Comparison of ENCODE assay signal across 28 mouse cellular contexts in genomic region chr11:4060866-4061575, GRCm38 (mm10). TPM values are rescaled to one million over a fixed set of nuclear protein-coding genes. Genes with fewer than 3 reads are reported as not detected.
DNase-seq lines count a peak whose midpoint lies in the region; ATAC-seq lines count a peak whose summit lies in the region.
"Had no signal": no experiment of that assay in that cellular context is flagged by ENCODE, and none has a peak within 500 bp of the region (broad histone marks: within the 10 kb centered on the region; RNA-seq: fewer than 3 reads in every experiment).

No protein-coding gene starts in this region.

- DNase-seq in left cerebral cortex, postnatal 14 days (ENCODE audit: low spot score in 2 of 2), result peak; percentile 34 to 40
- DNase-seq in left cerebral cortex, postnatal 4 days, result no peak
- peak; percentile 19 to 64 for DNase-seq in left cerebral cortex, postnatal 25 days (ENCODE audit: low spot score in 2 of 2)
- DNase-seq in right cerebral cortex, postnatal 25 days, result peak; percentile 24
- no peak for DNase-seq in kidney, adult 11 months
- DNase-seq: adrenal gland, adult 2 months; cerebellum, adult 9-10 months; heart, postnatal 10 days; kidney, adult 8-10 months; kidney, postnatal 36 days; liver; thymus, adult 2 months had no signal

- H3K27me3 ChIP-seq in lung, embryonic 16.5 days (ENCODE audit: control insufficient read depth, insufficient read depth, low read depth, low read length), result no peaks in the 10 kb centered on the region
- H3K27me3 ChIP-seq in hindbrain, embryonic 12.5 days, result no peaks in the 10 kb centered on the region; the same call in 1 of the 2 replicates
- H3K27me3 ChIP-seq: forebrain, embryonic 12.5 days; stomach, embryonic 15.5 days had no signal

- H3K9ac ChIP-seq in lung, embryonic 16.5 days (ENCODE audit: low read length), result no peak overlapping the region
- H3K9ac ChIP-seq in hindbrain, embryonic 12.5 days, result no peak overlapping the region
- H3K9ac ChIP-seq: forebrain, embryonic 12.5 days; hindbrain, embryonic 13.5 days; stomach, embryonic 15.5 days had no signal

- 46% methylated on average over 5 of the region's 5 CpGs for WGBS in lung, embryonic 16.5 days
- 80% methylated on average over 5 of the region's 5 CpGs for WGBS in hindbrain, embryonic 12.5 days

- no peaks in the 10 kb centered on the region for H3K9me3 ChIP-seq in lung, embryonic 16.5 days (ENCODE audit: control insufficient read depth, low read length)
- no peaks in the 10 kb centered on the region for H3K9me3 ChIP-seq in hindbrain, embryonic 12.5 days (replicated peaks)
- H3K9me3 ChIP-seq: forebrain, embryonic 12.5 days; heart, embryonic 10.5 days; hindbrain, embryonic 13.5 days; stomach, embryonic 15.5 days had no signal

- intact Hi-C loops in left cerebral cortex, postnatal 14 days (cut with DNase I), result no loop called here
- intact Hi-C loops in left cerebral cortex, postnatal 4 days (cut with DNase I), result no loop called here
- intact Hi-C loops in left cerebral cortex, postnatal 25 days (cut with DNase I), result no loop called here

- no peaks in the 10 kb centered on the region for H3K36me3 ChIP-seq in lung, embryonic 16.5 days (ENCODE audit: control insufficient read depth, insufficient read depth, low read length)
- H3K36me3 ChIP-seq in hindbrain, embryonic 12.5 days, result no peaks in the 10 kb centered on the region
- H3K36me3 ChIP-seq: forebrain, embryonic 12.5 days; heart, embryonic 10.5 days; hindbrain, embryonic 13.5 days; stomach, embryonic 15.5 days had no signal

- no peak overlapping the region for H3K4me2 ChIP-seq in lung, embryonic 16.5 days (ENCODE audit: low read depth, low read length)
- no peak overlapping the region for H3K4me2 ChIP-seq in hindbrain, embryonic 12.5 days (replicated peaks)
- H3K4me2 ChIP-seq: forebrain, embryonic 12.5 days; hindbrain, embryonic 13.5 days; stomach, embryonic 15.5 days had no signal

- H3K27ac ChIP-seq in lung, embryonic 16.5 days (ENCODE audit: low read length), result peak overlapping the region; percentile 77
- no peak overlapping the region for H3K27ac ChIP-seq in hindbrain, embryonic 12.5 days
- H3K27ac ChIP-seq: forebrain, embryonic 12.5 days; heart, embryonic 10.5 days; hindbrain, embryonic 13.5 days; stomach, embryonic 15.5 days had no signal

- peak; percentile 86 for ATAC-seq in lung, embryonic 16.5 days (ENCODE audit: low read depth)
- no peak for ATAC-seq in hindbrain, embryonic 12.5 days (ENCODE audit: low FRiP score)
- ATAC-seq: inflammation-experienced regulatory T-cells, adult 6 months had no signal

- H3K4me1 ChIP-seq in lung, embryonic 16.5 days (replicated peaks; ENCODE audit: control insufficient read depth, insufficient read depth, low read length), result peaks cover 4% of the 10 kb centered on the region
- H3K4me1 ChIP-seq in hindbrain, embryonic 12.5 days, result no peaks in the 10 kb centered on the region
- H3K4me1 ChIP-seq: forebrain, embryonic 12.5 days; heart, embryonic 10.5 days; hindbrain, embryonic 13.5 days; stomach, embryonic 15.5 days had no signal

- H3K4me3 ChIP-seq in lung, embryonic 16.5 days (ENCODE audit: low read length), result no peak overlapping the region
- no peak overlapping the region for H3K4me3 ChIP-seq in hindbrain, embryonic 12.5 days
- H3K4me3 ChIP-seq: forebrain, embryonic 12.5 days; heart, embryonic 10.5 days; hindbrain, embryonic 13.5 days; stomach, embryonic 15.5 days had no signal

RNA-seq across cellular contexts. Expression of gene Sec14l3, which starts 3.6 kb away (rescaled TPM):
- 1 to 10 TPM; 2.0 to 2.1 TPM for total RNA-seq in left cerebral cortex, postnatal 14 days (2021)
- 1 to 10 TPM; 2.3 to 4.5 TPM for total RNA-seq in left cerebral cortex, postnatal 4 days (2021)
- total RNA-seq in left cerebral cortex, postnatal 25 days (2021), result 1 to 10 TPM in 1 of 2 experiments, under 1 TPM in 1; 0.60 to 1.3 TPM
- polyA plus RNA-seq in lung, embryonic 16.5 days (2015; fragmentation: Nextera tagmentation; extraction: Ambion mirVana), result 41.5 and 63.9 TPM in 2 replicates
- not detected in 2 replicates for polyA plus RNA-seq in hindbrain, embryonic 12.5 days (2016; fragmentation: Nextera tagmentation; extraction: Ambion mirVana)
- total RNA-seq: adrenal gland, adult 2 months; common myeloid progenitor, adult 5-6 weeks; gastrocnemius, adult 18-20 months; gastrocnemius, postnatal 4 days; megakaryocyte-erythroid progenitor cell, adult 5-6 weeks; neutrophil, adult 5-6 weeks had no signal
- polyA plus RNA-seq: adrenal gland, adult 2 months; C2C12; embryonic facial prominence, embryonic 11.5 days; heart, embryonic 10.5 days; inflammation-experienced regulatory T-cells, adult 6 months; liver, embryonic 16.5 days had no signal

RNA-seq across cellular contexts. Expression of gene Sec14l4, which starts 29.8 kb away (rescaled TPM):
- under 1 TPM; 0.22 to 0.40 TPM for total RNA-seq in left cerebral cortex, postnatal 14 days (2021)
- total RNA-seq in left cerebral cortex, postnatal 4 days (2021), result not detected
- under 1 TPM in 1 of 2 experiments, not detected in 1; 0.21 TPM for total RNA-seq in left cerebral cortex, postnatal 25 days (2021)
- 24.1 and 29.7 TPM in 2 replicates for polyA plus RNA-seq in lung, embryonic 16.5 days (2015; fragmentation: Nextera tagmentation; extraction: Ambion mirVana)
- polyA plus RNA-seq in hindbrain, embryonic 12.5 days (2016; fragmentation: Nextera tagmentation; extraction: Ambion mirVana), result not detected in 2 replicates
- total RNA-seq: common myeloid progenitor, adult 5-6 weeks; gastrocnemius, adult 18-20 months; megakaryocyte-erythroid progenitor cell, adult 5-6 weeks; midbrain, postnatal 0 days; neutrophil, adult 5-6 weeks had no signal
- polyA plus RNA-seq: C2C12; embryonic facial prominence, embryonic 11.5 days; forebrain, embryonic 12.5 days; hindbrain, embryonic 13.5 days; inflammation-experienced regulatory T-cells, adult 6 months had no signal

RNA-seq across cellular contexts. Expression of gene Mtfp1, which starts 34.2 kb away (rescaled TPM):
- 100 to 1,000 TPM; 103 to 106 TPM for total RNA-seq in left cerebral cortex, postnatal 14 days (2021)
- 10 to 100 TPM; 15.3 to 16.3 TPM for total RNA-seq in left cerebral cortex, postnatal 4 days (2021)
- total RNA-seq in left cerebral cortex, postnatal 25 days (2021), result 100 to 1,000 TPM in 1 of 2 experiments, 10 to 100 TPM in 1; 92.3 to 104 TPM
- 9.5 and 9.6 TPM in 2 replicates for polyA plus RNA-seq in lung, embryonic 16.5 days (2015; fragmentation: Nextera tagmentation; extraction: Ambion mirVana)
- 5.4 and 5.6 TPM in 2 replicates for polyA plus RNA-seq in hindbrain, embryonic 12.5 days (2016; fragmentation: Nextera tagmentation; extraction: Ambion mirVana)
- total RNA-seq: neutrophil, adult 5-6 weeks had no signal

Comparison
In these comparisons a context has a peak if more than half of its experiments do, and no peak if none do; other contexts are left out.
1. DNase-seq: peak in left cerebral cortex, postnatal 14 days (2 of 2), left cerebral cortex, postnatal 25 days (2 of 2) and right cerebral cortex, postnatal 25 days (single experiment); none in left cerebral cortex, postnatal 4 days (single experiment) and kidney, adult 11 months (single experiment).
2. RNA of gene Mtfp1, which starts 34.2 kb away (total RNA-seq): 103 to 106 TPM in left cerebral cortex, postnatal 14 days and 92.3 to 104 TPM in left cerebral cortex, postnatal 25 days; 15.3 to 16.3 TPM in left cerebral cortex, postnatal 4 days; every median in the first group is over 4 times any median in the second.